Mouse (Mus musculus) intestine, embryonic 16.5 days (tissue): Measurements from ENCODE around the gene Phospho2. TPM values are rescaled to one million over a fixed set of nuclear protein-coding genes. Genes with fewer than 3 reads are reported as not detected.

Source experiments
- ATAC-seq: fragments of 200-750 bp; cut with Nextera tagmentation; 2 replicates; pipeline ENCODE4 v1.8.0; 2017; ENCODE audit warnings: moderate TSS enrichment, moderate library complexity
- H3K27ac ChIP-seq: fragments of 300-500 bp; sonication (generic); 2 replicates; pipeline ENCODE4 v1.5.1; 2014; ENCODE audit warnings: mild to moderate bottlenecking, low read length
- H3K27me3 ChIP-seq: fragments of 300-500 bp; sonication (generic); replicated peaks from 2 replicates; pipeline ENCODE4 v1.6.1; 2014; ENCODE audit warnings: low read length, control low read depth, mixed read lengths; ENCODE audit not compliant: control insufficient read depth, insufficient read depth
- H3K36me3 ChIP-seq: fragments of 300-500 bp; sonication (generic); 2 replicates; pipeline ENCODE4 v1.6.1; 2014; ENCODE audit warnings: low read length, control low read depth; ENCODE audit not compliant: control insufficient read depth, insufficient read depth
- H3K4me1 ChIP-seq: fragments of 300-500 bp; sonication (generic); 2 replicates; pipeline ENCODE4 v1.6.1; 2014; ENCODE audit warnings: low read length, control low read depth, mixed read lengths; ENCODE audit not compliant: control insufficient read depth, insufficient read depth
- H3K4me2 ChIP-seq: fragments of 300-500 bp; sonication (generic); 2 replicates; pipeline ENCODE4 v1.6.1; 2014; ENCODE audit warnings: low read depth, low read length, control low read depth
- H3K4me3 ChIP-seq: fragments of 300-500 bp; sonication (generic); 2 replicates; pipeline ENCODE4 v1.5.1; 2014; ENCODE audit warnings: mild to moderate bottlenecking, low read length
- H3K9ac ChIP-seq: fragments of 300-500 bp; sonication (generic); 2 replicates; pipeline ENCODE4 v1.6.1; 2014; ENCODE audit warnings: low read depth, low read length
- H3K9me3 ChIP-seq: fragments of 300-500 bp; sonication (generic); 2 replicates; pipeline ENCODE4 v1.6.1; 2016; ENCODE audit warnings: low read length, control low read depth; ENCODE audit not compliant: control insufficient read depth
- WGBS: fragments of 180-500 bp; shearing (Covaris S2); extraction: QIAGEN DNeasy Blood & Tissue Kit; methylation state at CpG from one replicate; pipeline ENCODE4 v1.1.7; 2014; 5-methylcytosine and 5-hydroxymethylcytosine counted together
- polyA plus RNA-seq: library from polyadenylated mRNA; unstranded; fragments of >200 nt; fragmentation: Nextera tagmentation; extraction: Ambion mirVana; gene quantifications from 2 replicates; pipeline ENCODE4 v1.2.1, GENCODE M21; 2015

Phospho2 gene
- polyA plus RNA-seq, 1 experiment from 2014 or later: 22.4 TPM

DNA sequence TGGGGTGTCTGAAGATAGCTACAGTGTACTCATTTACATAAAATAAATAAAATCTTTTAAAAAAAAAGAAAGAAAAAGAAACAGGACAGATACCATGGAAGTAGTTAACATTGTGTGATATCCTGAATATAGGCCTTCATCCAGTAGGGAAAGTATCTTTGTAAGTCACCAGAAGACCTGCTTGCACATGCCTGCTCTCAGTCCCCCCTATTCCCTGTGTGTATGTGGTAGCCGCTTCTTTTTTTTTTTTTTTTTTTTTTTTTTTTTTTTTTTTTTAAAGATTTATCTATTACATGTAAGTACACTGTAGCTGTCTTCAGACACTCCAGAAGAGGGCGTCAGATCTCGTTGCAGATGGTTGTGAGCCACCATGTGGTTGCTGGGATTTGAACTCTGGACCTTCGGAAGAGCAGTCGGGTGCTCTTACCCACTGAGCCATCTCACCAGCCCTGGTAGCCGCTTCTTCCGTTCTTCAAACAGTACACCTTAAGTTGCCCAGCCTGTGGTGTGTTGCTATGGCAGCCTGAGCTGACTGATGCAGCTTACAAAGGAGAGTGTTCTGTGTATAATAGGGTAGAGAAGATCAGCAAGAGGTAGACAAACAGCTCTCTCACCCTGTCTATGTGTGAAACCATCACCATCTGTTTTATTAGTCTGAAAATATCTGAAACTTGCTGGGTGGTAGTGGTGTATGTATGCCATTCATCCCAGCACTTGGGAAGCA is 48.0 kb downstream of the Phospho2 start:
- Histone ChIP-seq H3K9me3 (no peaks in the 10 kb centered on the region), H3K9ac (no peak overlapping the region), H3K4me3 (no peak overlapping the region), H3K36me3 (no peaks in the 10 kb centered on the region), H3K4me1 (no peaks in the 10 kb centered on the region), H3K27me3 (no peaks in the 10 kb centered on the region), H3K27ac (no peak overlapping the region), H3K4me2 (no peak overlapping the region)
- WGBS: 78% methylated on average over 6 of the region's 7 CpGs
- ATAC-seq: no peak

DNA sequence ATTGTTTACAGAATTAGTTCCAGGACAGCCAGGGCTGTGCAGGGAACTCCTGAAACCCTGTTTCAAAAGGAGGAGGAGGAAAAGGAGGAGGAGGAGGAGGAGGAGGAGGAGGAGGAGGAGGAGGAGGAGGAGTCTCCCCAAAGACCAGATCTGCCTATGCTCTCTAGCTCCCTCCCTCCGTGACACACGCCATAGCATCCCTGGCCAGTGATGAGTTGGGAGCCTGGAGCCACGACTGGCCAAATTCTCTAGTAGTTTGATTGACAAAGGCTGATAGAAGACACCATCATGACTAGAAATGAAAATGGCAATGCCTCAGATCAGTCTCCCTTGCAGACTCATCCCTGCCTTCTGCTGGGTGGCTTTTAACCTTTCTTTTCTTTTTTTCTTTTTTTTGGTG is 48.6 kb downstream of the Phospho2 start:
- no peaks in the 10 kb centered on the region for H3K27me3 ChIP-seq
- H3K9ac ChIP-seq: no peak overlapping the region
- no peaks in the 10 kb centered on the region for H3K36me3 ChIP-seq
- no peak overlapping the region for H3K27ac ChIP-seq
- 38% methylated on average over 3 of the region's 3 CpGs for WGBS
- H3K4me3 ChIP-seq: no peak overlapping the region
- no peaks in the 10 kb centered on the region for H3K4me1 ChIP-seq
- H3K9me3 ChIP-seq: no peaks in the 10 kb centered on the region
- no peak for ATAC-seq
- no peak overlapping the region for H3K4me2 ChIP-seq

DNA sequence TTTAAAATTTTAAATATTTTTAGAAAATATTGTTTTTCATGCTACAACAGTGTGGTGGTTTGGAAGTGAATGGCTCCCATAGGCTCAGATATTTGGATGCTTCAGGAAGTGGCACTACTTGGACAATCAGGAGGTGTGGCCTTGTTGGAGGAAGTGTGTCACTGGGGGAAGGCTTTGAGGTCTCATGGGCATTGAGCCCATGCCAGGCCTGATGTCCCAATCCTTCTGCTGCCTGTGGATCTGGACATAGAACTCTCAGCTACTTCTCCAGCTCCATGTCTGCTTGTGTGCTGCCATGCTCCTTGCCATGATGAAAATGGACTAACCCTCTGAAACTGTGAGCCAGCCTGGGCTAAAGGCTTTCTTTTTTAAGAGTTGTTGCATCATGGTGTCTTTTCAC is 49.3 kb downstream of the Phospho2 start:
- Histone ChIP-seq H3K9me3 (no peaks in the 10 kb centered on the region), H3K9ac (no peak overlapping the region), H3K4me3 (no peak overlapping the region), H3K27ac (no peak overlapping the region), H3K4me1 (no peaks in the 10 kb centered on the region), H3K4me2 (no peak overlapping the region), H3K36me3 (no peaks in the 10 kb centered on the region), H3K27me3 (no peaks in the 10 kb centered on the region)
- ATAC-seq: no peak

DNA sequence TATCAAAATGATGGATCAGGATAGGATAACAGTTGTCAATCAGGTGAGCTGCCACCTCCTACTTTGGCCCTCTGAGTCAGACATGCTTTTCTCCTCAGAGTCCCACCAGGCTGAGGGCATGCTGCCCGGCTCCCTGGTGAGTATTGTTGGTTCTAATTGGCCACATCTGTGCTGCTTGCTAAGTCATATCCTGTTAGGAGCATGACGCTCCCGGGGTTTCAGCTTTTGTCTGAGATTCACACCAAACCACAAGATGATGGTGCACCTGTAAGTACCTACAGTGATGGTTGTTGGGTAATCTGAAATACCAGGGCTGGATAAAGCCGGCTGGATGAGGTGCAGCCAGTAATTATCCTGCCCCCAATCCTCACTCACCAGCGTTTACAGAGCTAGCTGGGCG is 50.8 kb downstream of the Phospho2 start:
- WGBS: 37% methylated on average over 6 of the region's 6 CpGs
- Histone ChIP-seq H3K4me3 (no peak overlapping the region), H3K27ac (no peak overlapping the region), H3K4me2 (no peak overlapping the region), H3K27me3 (no peaks in the 10 kb centered on the region), H3K4me1 (no peaks in the 10 kb centered on the region), H3K36me3 (no peaks in the 10 kb centered on the region), H3K9me3 (no peaks in the 10 kb centered on the region), H3K9ac (no peak overlapping the region)
- ATAC-seq: no peak

DNA sequence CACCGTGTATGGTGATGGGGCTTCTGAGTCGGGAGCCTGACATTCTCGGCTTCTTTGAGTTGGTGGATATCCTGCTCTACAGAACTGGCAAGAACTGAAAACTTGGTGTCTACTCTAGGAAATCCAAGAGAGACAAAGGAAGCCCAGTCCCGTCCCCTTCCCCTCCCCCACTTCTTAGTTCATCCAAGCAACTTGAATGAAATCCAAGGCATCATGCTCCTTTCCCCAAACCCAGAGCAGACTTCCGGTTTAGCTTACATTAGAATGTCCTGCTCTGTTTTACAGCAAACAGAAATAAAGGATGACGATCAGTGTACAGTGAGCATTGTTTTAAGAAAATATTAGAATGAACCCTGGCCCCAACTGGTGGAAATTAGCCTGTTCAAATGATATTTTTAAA is 59.8 kb downstream of the Phospho2 start:
- Histone ChIP-seq H3K27me3 (no peaks in the 10 kb centered on the region), H3K9ac (no peak overlapping the region), H3K9me3 (no peaks in the 10 kb centered on the region), H3K36me3 (no peaks in the 10 kb centered on the region), H3K27ac (no peak overlapping the region), H3K4me3 (no peak overlapping the region), H3K4me1 (no peaks in the 10 kb centered on the region), H3K4me2 (no peak overlapping the region)
- 61% methylated on average over 6 of the region's 6 CpGs for WGBS
- no peak for ATAC-seq

Other genes starting within 250 kb of the Phospho2 start
- gene Lrp2, start 203.6 kb upstream of the Phospho2 start, polyA plus RNA-seq: 2.0 and 2.2 TPM in 2 replicates
- 10.3 and 11.1 TPM in 2 replicates for gene Bbs5, start 142.5 kb upstream of the Phospho2 start, polyA plus RNA-seq
- gene Klhl41, start 119.5 kb upstream of the Phospho2 start, polyA plus RNA-seq: 0.16 and 0.18 TPM in 2 replicates
- 11.3 and 12.0 TPM in 2 replicates for gene Fastkd1, start 76.1 kb upstream of the Phospho2 start, polyA plus RNA-seq
- gene Ppig, start 67.1 kb upstream of the Phospho2 start, polyA plus RNA-seq: 110 and 126 TPM in 2 replicates
- gene Ccdc173, start within 50 bp of the Phospho2 start, polyA plus RNA-seq: 0.84 and 0.97 TPM in 2 replicates
- 29.5 and 31.1 TPM in 2 replicates for gene Klhl23, start 32.3 kb downstream of the Phospho2 start, polyA plus RNA-seq
- gene Ssb, start 71.9 kb downstream of the Phospho2 start, polyA plus RNA-seq: 223 and 249 TPM in 2 replicates
- gene Mettl5, start 96.0 kb downstream of the Phospho2 start, polyA plus RNA-seq: 36.7 and 38.5 TPM in 2 replicates
- gene Ubr3, start 107.6 kb downstream of the Phospho2 start, polyA plus RNA-seq: 8.3 and 11.1 TPM in 2 replicates
- 0.04 and 0.07 TPM in 2 replicates for gene Myo3b, start 249.5 kb downstream of the Phospho2 start, polyA plus RNA-seq